Mouse (Mus musculus) MEL (cell line): Measurements from ENCODE around the gene Eef1akmt3. TPM values are rescaled to one million over a fixed set of nuclear protein-coding genes. Genes with fewer than 3 reads are reported as not detected.

ENCODE experiments used
- DNase-seq: peaks from one replicate; pipeline ENCODE4 v3.0.0; 2011; ENCODE audit warnings: low read depth, low spot score
- H3K27ac ChIP-seq: 2 replicates; pipeline ENCODE4 v1.5.1; 2012; ENCODE audit warnings: low read depth, mild to moderate bottlenecking, control low read depth, low read length, moderate library complexity; ENCODE audit not compliant: control insufficient read depth
- H3K27me3 ChIP-seq, 2 experiments: fragments of 150-350 bp in 1 of 2; sonication (generic) in 1 of 2; 2 replicates each; pipeline ENCODE4 v1.6.1; 2012; ENCODE audit warnings: low read length in 2 of 2, mild to moderate bottlenecking in 2 of 2, improper control_type of control experiment in 1 of 2, moderate library complexity in 1 of 2; ENCODE audit not compliant: insufficient read depth in 2 of 2, control insufficient read depth in 1 of 2
- H3K36me3 ChIP-seq, 2 experiments: 2 replicates each; pipeline ENCODE4 v1.6.1; 2012 to 2014; ENCODE audit warnings: low read length in 2 of 2, improper control_type of control experiment in 1 of 2, inconsistent platforms in 1 of 2, mild to moderate bottlenecking in 1 of 2; ENCODE audit not compliant: insufficient read depth in 2 of 2, control insufficient read depth in 1 of 2
- H3K4me1 ChIP-seq, 2 experiments: fragments of 150-350 bp in 1 of 2; sonication (generic) in 1 of 2; 2 replicates each; pipeline ENCODE4 v1.6.1; 2012; ENCODE audit warnings: low read length in 2 of 2, improper control_type of control experiment in 1 of 2, mild to moderate bottlenecking in 1 of 2; ENCODE audit not compliant: insufficient read depth in 2 of 2, control insufficient read depth in 1 of 2
- H3K4me3 ChIP-seq, 2 experiments: fragments of 150-350 bp in 1 of 2; sonication (generic) in 1 of 2; 2 replicates each; pipeline ENCODE4 v1.5.1; 2012; ENCODE audit warnings: low read depth in 2 of 2, low read length in 2 of 2, mild to moderate bottlenecking in 2 of 2, moderate library complexity in 2 of 2, control low read depth in 1 of 2, improper control_type of control experiment in 1 of 2; ENCODE audit not compliant: control insufficient read depth in 1 of 2, insufficient read depth in 1 of 2
- H3K79me2 ChIP-seq: 2 replicates; pipeline ENCODE4 v1.6.1; 2012; ENCODE audit warnings: mild to moderate bottlenecking, low read length, moderate library complexity; ENCODE audit not compliant: control insufficient read depth, poor library complexity, insufficient read depth
- H3K9ac ChIP-seq: 2 replicates; pipeline ENCODE4 v1.6.1; 2012; ENCODE audit warnings: low read depth, mild to moderate bottlenecking, control low read depth, low read length, moderate library complexity; ENCODE audit not compliant: control insufficient read depth, poor library complexity, severe bottlenecking
- H3K9me3 ChIP-seq: fragments of 150-350 bp; sonication (generic); replicated peaks from 2 replicates; pipeline ENCODE4 v1.6.1; 2012; ENCODE audit warnings: mild to moderate bottlenecking, low read length, improper control_type of control experiment, moderate library complexity; ENCODE audit not compliant: insufficient read depth
- CHD2 ChIP-seq: IDR thresholded peaks from 2 replicates; pipeline ENCODE4 v1.6.1; 2011; ENCODE audit warnings: low read length, improper control_type of control experiment
- CTCF ChIP-seq, 3 experiments: IDR thresholded peaks in 2 of 3; conservative IDR thresholded peaks in 1 of 3; 2 replicates each; pipeline ENCODE4 v1.5.1; 2011 to 2012; ENCODE audit warnings: low read length in 3 of 3, low read depth in 2 of 3, mild to moderate bottlenecking in 2 of 3, improper control_type of control experiment in 1 of 3, inconsistent platforms in 1 of 3, mixed read lengths in 1 of 3, moderate library complexity in 1 of 3; ENCODE audit not compliant: control insufficient read depth in 1 of 3, insufficient read depth in 1 of 3, poor library complexity in 1 of 3, severe bottlenecking in 1 of 3
- GATA1 ChIP-seq: IDR thresholded peaks from 2 replicates; pipeline ENCODE4 v1.6.1; 2011; ENCODE audit warnings: low read depth, low read length, improper control_type of control experiment
- MAFK ChIP-seq: IDR thresholded peaks from 2 replicates; pipeline ENCODE4 v1.6.1; 2011; ENCODE audit warnings: low read depth, mild to moderate bottlenecking, low read length, improper control_type of control experiment, borderline replicate concordance
- MAZ ChIP-seq: IDR thresholded peaks from 2 replicates; pipeline ENCODE4 v1.6.1; 2012; ENCODE audit warnings: low read depth, mild to moderate bottlenecking, inconsistent platforms, low read length, improper control_type of control experiment
- MEF2A ChIP-seq: IDR thresholded peaks from 2 replicates; pipeline ENCODE4 v1.6.1; 2014; ENCODE audit warnings: low read depth, mild to moderate bottlenecking, inconsistent platforms, low read length, improper control_type of control experiment; ENCODE audit not compliant: poor library complexity, insufficient replicate concordance, severe bottlenecking; ENCODE audit errors: extremely low read depth
- MYB ChIP-seq: IDR thresholded peaks from 2 replicates; pipeline ENCODE4 v1.6.1; 2011; ENCODE audit warnings: mild to moderate bottlenecking, low read depth, low read length, improper control_type of control experiment
- MYC ChIP-seq: IDR thresholded peaks from 2 replicates; pipeline ENCODE4 v1.6.1; 2011; ENCODE audit warnings: low read depth, mild to moderate bottlenecking, low read length, improper control_type of control experiment, moderate library complexity
- NELFE ChIP-seq: IDR thresholded peaks from 2 replicates; pipeline ENCODE4 v1.6.1; 2011; ENCODE audit warnings: low read depth, low read length, improper control_type of control experiment
- POLR2AphosphoS2 ChIP-seq: IDR thresholded peaks from 2 replicates; pipeline ENCODE4 v1.6.1; 2011; ENCODE audit warnings: low read length, improper control_type of control experiment
- SIN3A ChIP-seq: IDR thresholded peaks from 2 replicates; pipeline ENCODE4 v1.6.1; 2012; ENCODE audit warnings: low read length, improper control_type of control experiment, inconsistent platforms
- SMC3 ChIP-seq: IDR thresholded peaks from 2 replicates; pipeline ENCODE4 v1.6.1; 2011; ENCODE audit warnings: low read depth, low read length, improper control_type of control experiment
- TAL1 ChIP-seq: IDR thresholded peaks from 2 replicates; pipeline ENCODE4 v1.6.1; 2012; ENCODE audit warnings: mild to moderate bottlenecking, inconsistent platforms, low read length, moderate library complexity, mixed read lengths
- TBP ChIP-seq: IDR thresholded peaks from 2 replicates; pipeline ENCODE4 v1.8.0; 2011; ENCODE audit warnings: low read depth, low read length, improper control_type of control experiment
- ZC3H11A ChIP-seq: IDR thresholded peaks from 2 replicates; pipeline ENCODE4 v1.6.1; 2012; ENCODE audit warnings: low read depth, mild to moderate bottlenecking, inconsistent platforms, low read length, improper control_type of control experiment
- ZKSCAN1 ChIP-seq: IDR thresholded peaks from 2 replicates; pipeline ENCODE4 v1.6.1; 2012; ENCODE audit warnings: low read depth, mild to moderate bottlenecking, inconsistent platforms, low read length, improper control_type of control experiment, moderate library complexity
- ZMIZ1 ChIP-seq: IDR thresholded peaks from 2 replicates; pipeline ENCODE4 v1.6.1; 2012; ENCODE audit warnings: low read depth, mild to moderate bottlenecking, inconsistent platforms, low read length, improper control_type of control experiment, moderate library complexity
- polyA plus RNA-seq, 2 experiments: library from polyadenylated mRNA; stranded (reverse) in 1 of 2; unstranded in 1 of 2; fragments of >175 nt in 1 of 2; fragments of >200 nt in 1 of 2; gene quantifications; 2 replicates each; pipeline versions ENCODE4 v1.2.1 to v1.2.4; 2012; ENCODE audit warnings: low replicate concordance in 2 of 2, low read depth in 1 of 2; ENCODE audit not compliant: insufficient read length in 2 of 2, insufficient read depth in 1 of 2, missing spikeins in 1 of 2
- total RNA-seq: library from RNA; depleted of rRNA; stranded (reverse); fragments of 300-350 nt; gene quantifications from 2 replicates; pipeline ENCODE4 v1.2.3, GENCODE M21; 2012

The Eef1akmt3 gene
- total and polyA plus RNA-seq, 3 experiments = 0.27 to 2.3 TPM; not detected in 1

GRCm38 (mm10) chr10:127068360-127069038 is 27.2 kb upstream of the Eef1akmt3 start:
- H3K4me3 ChIP-seq = peak overlapping the region; percentile 89 to 93

GRCm38 (mm10) chr10:127066519-127067018 is 25.3 kb upstream of the Eef1akmt3 start:
- TF ChIP-seq MAZ = no peak
- no peak for TF ChIP-seq ZC3H11A
- TF ChIP-seq MEF2A = no peak
- TF ChIP-seq SIN3A = no peak
- TF ChIP-seq ZKSCAN1 = no peak
- no peak for TF ChIP-seq MYC
- no peak for TF ChIP-seq SMC3
- no peak for TF ChIP-seq TAL1
- TF ChIP-seq, all 39 proteins: peak for 0
- Histone ChIP-seq H3K9me3 (no peaks in the 10 kb centered on the region), H3K27ac (no peak overlapping the region), H3K27me3 (no peaks in the 10 kb centered on the region), H3K4me1 (peaks cover 6 to 21% of the 10 kb centered on the region in 2 experiments), H3K36me3 (peaks cover 14 to 39% of the 10 kb centered on the region in 2 experiments), H3K79me2 (peaks cover 36% of the 10 kb centered on the region), H3K9ac (no peak overlapping the region), H3K4me3 (no peak overlapping the region)
- no peak for DNase-seq

More at GRCm38 (mm10) chr10:127068360-127069038, 27.2 kb upstream of the Eef1akmt3 start:
- Histone ChIP-seq H3K9me3 (no peaks in the 10 kb centered on the region), H3K4me1 (peaks cover 3 to 18% of the 10 kb centered on the region in 2 experiments), H3K9ac (peak overlapping the region; percentile 90), H3K27ac (peak overlapping the region; percentile 80), H3K27me3 (no peaks in the 10 kb centered on the region), H3K79me2 (peaks cover 35% of the 10 kb centered on the region), H3K36me3 (peaks cover 14 to 34% of the 10 kb centered on the region in 2 experiments)
- TF ChIP-seq ZKSCAN1 = 0 out of 2 replicates have a peak, but pooled peaks have one; percentile 1
- no peak for TF ChIP-seq CTCF (IDR thresholded peaks at IDR 0.05 in 2 of 3, conservative IDR thresholded peaks at IDR 0.05 in 1 of 3; ENCODE audit: control insufficient read depth in 1 of 3, insufficient read depth in 1 of 3, low read depth in 2 of 3, low read length in 3 of 3, poor library complexity in 1 of 3, severe bottlenecking in 1 of 3)
- TF ChIP-seq POLR2AphosphoS2 = peak; percentile 95
- TF ChIP-seq MYB = no peak
- TF ChIP-seq ZMIZ1 = peak; percentile 70
- TF ChIP-seq TAL1 = no peak
- TF ChIP-seq NELFE = no peak
- peak; percentile 63; the same call in 1 of the 2 replicates for TF ChIP-seq GATA1
- TF ChIP-seq TBP = no peak
- no peak for TF ChIP-seq MAFK
- TF ChIP-seq CHD2 = peak; percentile 29; the same call in 1 of the 2 replicates
- peak; percentile 56 for DNase-seq
